Mouse (Mus musculus): ENCODE results near the gene Gm28372.

DNA sequence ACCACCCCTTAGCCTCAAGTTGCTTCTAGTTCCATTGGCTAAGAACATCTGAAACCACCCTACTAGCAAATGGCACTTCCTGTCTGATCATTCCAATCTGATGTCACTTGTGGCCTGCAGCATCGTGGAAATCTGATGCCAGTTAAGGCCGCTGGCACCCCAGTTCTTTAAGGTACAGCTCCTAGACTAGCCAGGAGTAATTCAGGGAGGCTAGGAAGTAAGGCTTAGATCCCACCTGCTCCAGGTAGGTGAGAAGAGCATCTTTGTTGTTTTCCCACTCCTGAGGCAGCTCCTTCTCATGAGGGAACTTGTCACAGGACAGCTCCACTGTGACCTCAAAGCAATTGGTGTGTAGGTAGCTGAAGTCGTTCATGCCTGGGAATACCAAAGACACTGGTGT is 12.2 kb upstream of the Gm28372 start:
- no peak for TF ChIP-seq CTCF (IDR thresholded peaks at IDR 0.05; ENCODE audit: borderline replicate concordance, insufficient read depth, low read length)
- TF ChIP-seq POLR2A (IDR thresholded peaks at IDR 0.05; ENCODE audit: low read depth, low read length): no peak

All from embryonic fibroblast, embryonic 13.5 days (primary cell).